Mouse (Mus musculus): ENCODE measurements around the gene Agfg2.

- peak; percentile 62; the same call in 1 of the 2 replicates for TF ChIP-seq POLR2A (IDR thresholded peaks at IDR 0.05; ENCODE audit: borderline replicate concordance, insufficient read depth, low read length)
- no peak for TF ChIP-seq CTCF (IDR thresholded peaks at IDR 0.05; ENCODE audit: borderline replicate concordance, insufficient read depth, low read depth, low read length)
Observed at GRCm38 (mm10) chr5:137600619-137601364, 83.7 kb downstream of the Agfg2 start, which contains the start of gene Mospd3.

All from cerebellum, adult 2 months (tissue).